Mouse (Mus musculus): ENCODE data around the gene Lims1.

Lims1 gene

DNA sequence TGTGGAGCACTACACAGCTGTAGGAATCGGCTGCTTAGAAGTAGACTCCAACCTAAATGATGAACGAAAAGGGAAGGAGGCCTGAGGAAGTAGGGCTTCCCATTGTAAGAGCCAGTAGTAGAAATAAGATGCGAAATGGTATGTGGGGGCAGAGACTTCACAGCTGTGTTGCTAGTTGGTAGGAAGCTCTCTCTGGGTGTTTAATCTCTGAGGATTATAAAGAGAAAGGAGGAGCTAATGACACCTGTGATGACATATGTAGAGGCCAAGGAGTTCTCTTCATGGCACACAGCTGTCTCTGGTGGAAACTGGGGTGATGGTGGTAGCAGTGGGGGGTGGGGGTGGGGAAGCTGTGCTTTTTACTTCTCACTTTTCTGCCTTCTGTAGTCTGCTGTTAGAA is 27.3 kb downstream of the Lims1 start:
- no peak for DNase-seq (ENCODE audit: low read depth, low spot score)

DNA sequence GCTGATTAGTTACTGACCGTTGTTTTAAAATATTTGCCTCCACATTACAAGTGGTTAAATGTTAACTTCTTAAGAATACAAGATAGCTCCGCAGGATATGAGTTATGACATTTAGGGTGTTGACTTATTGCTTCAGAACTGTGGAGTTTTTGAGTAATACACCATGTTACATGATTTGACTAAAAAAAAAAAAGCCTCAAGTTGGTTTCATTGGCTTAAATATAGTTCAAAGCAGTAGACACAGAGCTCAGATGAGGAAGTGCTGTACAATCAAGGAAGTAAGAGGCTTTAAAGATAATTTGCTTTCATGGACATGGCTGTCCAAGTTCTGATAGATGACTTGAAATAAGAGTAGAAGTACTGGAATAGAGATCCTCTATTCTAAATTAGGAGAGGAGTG is 28.4 kb downstream of the Lims1 start:
- DNase-seq (ENCODE audit: low read depth, low spot score) = no peak

- DNase-seq (ENCODE audit: low read depth, low spot score) = no peak
These were observed 29.1 kb downstream of the Lims1 start for GRCm38 (mm10) chr10:58352364-58352763.

DNA sequence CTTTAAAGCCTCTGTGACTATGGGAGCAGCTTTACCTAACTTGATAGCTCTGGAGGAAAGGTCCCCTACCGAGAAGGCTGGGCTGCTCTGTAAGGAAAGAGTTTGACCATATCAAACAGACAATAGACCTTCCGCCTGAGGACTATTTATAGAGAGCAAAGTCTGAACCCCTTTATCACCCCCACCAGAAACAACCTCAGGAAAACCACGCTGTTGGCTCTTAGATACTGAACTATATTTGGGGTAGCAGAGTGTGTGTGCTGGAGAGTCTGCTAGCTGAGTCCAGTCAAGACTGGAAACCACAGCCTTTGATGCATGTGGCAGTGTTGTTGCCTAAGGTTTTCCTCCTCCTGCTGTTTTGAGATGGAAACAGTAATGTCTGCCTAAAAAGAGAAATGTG is 31.3 kb downstream of the Lims1 start:
- DNase-seq (ENCODE audit: low read depth, low spot score) = no peak

DNA sequence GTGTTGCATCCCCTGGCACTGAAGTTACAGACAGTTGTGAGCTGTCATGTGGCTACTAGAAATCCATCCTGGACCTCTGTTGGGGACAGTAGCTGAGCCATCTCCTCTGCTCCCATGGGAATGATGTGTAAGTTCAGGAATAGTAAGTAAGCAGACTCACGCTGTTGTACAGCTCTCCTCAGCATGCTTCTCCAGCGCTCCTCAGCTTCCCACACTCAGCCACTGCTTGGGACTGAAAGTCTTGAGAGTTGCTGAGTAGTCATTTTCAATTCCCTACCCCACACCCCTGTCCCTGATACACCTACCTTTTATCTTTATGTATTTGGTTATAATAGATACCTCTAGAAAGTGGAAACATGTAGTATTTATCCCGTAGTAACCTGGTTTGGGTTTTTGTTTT is 33.2 kb downstream of the Lims1 start:
- DNase-seq (ENCODE audit: low read depth, low spot score) = no peak

GRCm38 (mm10) chr10:58359123-58359522 is 35.9 kb downstream of the Lims1 start:
- peak; percentile 40 for DNase-seq (ENCODE audit: low read depth, low spot score)

DNA sequence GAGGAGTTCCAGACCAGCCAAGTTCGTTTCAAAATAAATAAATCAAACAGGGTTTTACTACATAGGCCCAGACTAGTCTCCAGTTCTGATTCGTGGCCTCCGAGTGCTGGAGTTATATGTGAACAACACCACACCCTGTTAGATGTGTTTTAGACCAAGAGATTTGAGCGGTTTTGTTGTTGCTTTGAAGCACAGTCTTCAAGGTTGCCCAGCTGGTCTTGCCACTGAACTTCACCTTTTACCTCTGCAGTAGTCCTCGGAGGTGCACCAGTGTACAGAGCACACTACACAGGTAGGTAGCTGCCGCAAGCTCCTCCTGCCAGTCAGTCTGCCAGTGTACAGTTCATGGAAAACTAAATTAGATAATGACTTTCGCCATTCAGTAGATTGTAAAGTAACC is 36.7 kb downstream of the Lims1 start:
- no peak for DNase-seq (ENCODE audit: low read depth, low spot score)

DNA sequence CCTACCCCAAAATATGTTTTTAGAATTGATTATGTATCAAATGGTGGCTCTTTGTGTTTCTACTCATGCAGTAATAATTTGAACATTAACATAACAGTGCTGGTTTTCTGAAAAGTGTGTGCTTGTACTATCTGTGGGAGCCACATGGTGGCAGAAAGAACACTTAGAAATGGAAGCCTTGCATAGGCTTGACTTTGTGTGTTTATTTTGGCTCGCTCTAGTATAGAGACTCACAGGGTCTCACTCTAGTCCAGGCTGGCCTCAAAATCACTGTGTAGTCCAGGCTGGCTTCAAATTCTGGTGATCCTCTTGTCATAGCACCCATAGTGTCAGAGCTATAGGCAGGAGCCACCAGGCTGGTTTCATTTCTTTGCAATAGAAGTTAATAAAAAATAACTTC is 39.5 kb downstream of the Lims1 start:
- DNase-seq (ENCODE audit: low read depth, low spot score) = no peak

GRCm38 (mm10) chr10:58364770-58365515 is 41.7 kb downstream of the Lims1 start:
- no peak for DNase-seq (ENCODE audit: low read depth, low spot score)

DNA sequence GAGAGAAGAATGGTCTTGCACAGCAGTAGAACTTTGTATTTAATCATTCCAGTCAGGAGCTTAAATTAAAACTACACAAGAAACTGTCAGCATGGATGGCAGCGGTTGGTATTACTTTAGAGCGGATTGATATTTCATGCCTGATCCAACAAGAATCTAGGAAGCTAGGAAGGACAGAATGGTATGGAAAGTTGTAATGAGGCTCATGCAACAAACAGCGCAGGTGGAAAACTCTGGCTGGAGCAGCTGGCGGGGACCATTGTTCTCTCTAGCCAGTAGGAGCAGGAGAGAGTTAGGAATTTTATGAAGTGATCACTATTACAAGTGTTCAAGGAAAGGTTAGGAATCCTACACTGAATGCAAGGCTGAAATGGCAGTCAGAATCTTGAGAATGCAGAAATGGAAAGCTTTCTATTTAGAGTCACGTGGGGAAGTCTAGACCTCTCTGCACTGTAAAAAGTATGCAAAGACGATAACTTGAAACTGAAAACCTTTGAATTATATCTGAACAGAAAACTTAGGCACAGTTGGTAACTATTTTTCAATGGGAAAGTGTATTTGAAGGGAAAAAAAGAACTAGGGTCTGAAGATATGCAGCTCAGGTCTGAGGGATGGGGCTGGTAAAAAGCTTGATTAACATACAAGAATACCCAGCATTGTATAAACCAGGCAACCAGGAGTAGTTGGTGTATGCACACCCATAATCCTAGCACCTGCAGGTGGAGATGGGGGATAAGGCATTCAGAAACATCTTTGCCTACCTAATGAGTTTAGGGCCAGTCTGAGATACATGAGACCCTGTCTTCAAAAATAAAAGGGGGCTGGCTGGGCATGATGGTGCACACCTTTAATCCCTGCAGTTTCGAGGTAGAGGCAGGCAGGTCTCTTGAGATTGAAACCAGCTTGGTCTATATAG is 45.8 kb downstream of the Lims1 start:
- no peak for DNase-seq (ENCODE audit: low read depth, low spot score)

DNA sequence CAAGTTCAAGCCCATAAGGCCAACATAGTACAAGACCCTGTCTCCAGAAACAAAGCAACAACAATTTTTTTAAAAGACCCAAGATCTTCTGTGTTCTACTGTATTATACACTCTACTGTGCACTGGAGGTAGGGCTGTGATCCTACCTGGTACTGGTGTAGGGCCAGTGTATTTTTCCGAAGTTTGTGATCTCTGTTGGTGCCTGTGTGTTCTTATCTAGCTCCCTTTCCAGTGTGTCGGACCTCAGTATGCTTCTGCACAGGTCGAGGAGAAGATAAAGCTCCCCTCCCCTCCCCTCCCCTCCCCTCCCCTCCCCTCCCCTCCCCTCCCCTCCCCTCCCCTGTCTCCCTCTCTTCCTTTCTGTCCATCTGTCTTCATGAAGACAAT is 46.4 kb downstream of the Lims1 start:
- no peak for DNase-seq (ENCODE audit: low read depth, low spot score)

DNA sequence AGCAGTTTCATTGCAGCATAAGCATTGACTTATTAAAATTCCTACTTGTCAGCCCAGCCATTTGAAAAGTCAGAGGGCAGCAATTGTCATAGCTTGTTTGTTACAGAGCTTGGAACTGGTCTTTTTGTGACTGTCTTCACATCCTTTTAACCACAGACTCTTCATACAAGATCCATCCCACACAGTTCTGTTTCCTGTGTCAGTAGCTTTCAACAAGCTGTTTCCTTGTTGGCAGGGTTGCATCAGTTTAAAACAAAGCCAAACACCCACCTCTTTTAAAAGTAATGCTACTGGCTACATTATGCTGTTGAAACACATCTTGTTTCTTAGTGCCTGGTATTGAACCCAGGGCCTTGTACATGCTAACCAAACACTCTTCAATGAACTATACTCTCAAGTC is 46.9 kb downstream of the Lims1 start:
- no peak for DNase-seq (ENCODE audit: low read depth, low spot score)

DNA sequence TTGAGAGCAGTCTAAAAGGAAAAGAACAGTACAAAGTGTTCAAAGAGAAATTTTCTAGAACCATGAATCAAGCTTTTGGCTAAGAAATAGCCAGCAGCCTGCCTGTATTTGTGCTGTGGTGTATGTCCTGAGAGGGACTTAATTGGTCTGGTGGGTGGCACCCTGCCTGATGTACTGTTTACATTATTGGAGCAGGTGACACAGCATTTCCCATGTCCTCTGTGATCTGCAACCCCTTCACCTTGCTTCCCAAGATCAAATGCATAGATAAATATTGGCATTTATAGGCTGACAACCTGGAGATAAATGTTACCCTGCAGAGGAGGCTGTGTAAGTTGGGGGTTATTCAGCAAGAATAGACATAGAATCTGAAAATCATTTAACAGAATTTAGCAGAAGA is 47.3 kb downstream of the Lims1 start:
- no peak for DNase-seq (ENCODE audit: low read depth, low spot score)

DNA sequence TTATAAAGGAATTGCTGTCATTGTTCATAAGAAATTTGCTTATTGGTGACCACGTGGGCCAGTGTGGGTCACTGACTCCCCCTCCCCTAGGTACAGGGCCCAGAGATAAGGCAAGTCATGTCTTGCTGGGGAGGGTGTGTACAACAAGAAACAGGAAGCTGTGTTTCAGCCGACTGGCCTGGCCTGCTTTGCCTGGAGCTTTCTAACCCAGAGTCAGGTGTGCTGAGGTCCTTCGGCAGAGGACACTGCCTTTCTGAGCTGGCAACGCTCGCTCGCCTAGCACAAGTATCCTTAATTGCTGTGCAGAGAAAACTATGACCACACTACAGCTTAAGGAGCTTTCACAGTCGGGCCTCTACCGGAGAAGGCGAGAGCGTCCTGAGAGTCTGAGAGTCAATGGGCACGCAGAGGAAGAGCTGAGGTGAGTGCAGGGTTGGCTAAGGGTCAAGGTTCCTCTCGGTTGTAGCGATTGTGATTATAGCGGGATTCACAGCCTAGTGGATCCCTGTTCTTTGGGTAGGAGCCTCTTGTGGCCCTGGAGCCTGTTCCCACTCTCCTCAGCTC is 48.1 kb downstream of the Lims1 start:
- DNase-seq (ENCODE audit: low read depth, low spot score) = no peak

GRCm38 (mm10) chr10:58372430-58373030 is 49.3 kb downstream of the Lims1 start:
- DNase-seq (ENCODE audit: low read depth, low spot score) = no peak

DNA sequence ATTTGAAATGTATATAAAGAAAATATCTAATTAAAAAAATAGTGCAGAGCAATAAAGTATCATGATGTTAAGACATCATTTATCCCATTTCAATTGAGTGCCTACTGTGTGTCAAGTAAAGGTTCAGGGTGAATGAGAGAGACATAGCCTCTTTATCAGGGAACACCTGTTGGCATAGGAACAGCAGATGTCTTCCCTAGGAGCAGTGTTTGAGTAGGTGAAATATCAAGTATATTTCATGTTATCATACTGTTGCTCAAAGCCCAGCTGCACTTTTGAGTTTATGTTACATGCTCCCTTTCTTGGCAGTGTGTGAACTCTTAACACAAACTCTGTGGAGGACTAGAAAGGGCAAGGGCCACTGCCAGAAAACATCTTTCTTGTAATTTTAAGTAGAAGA is 50.6 kb downstream of the Lims1 start:
- no peak for DNase-seq (ENCODE audit: low read depth, low spot score)

GRCm38 (mm10) chr10:58377592-58378197 is 54.4 kb downstream of the Lims1 start:
- DNase-seq (ENCODE audit: low read depth, low spot score) = peak; percentile 65

GRCm38 (mm10) chr10:58378380-58378779 is 55.1 kb downstream of the Lims1 start:
- DNase-seq (ENCODE audit: low read depth, low spot score) = no peak

GRCm38 (mm10) chr10:58379699-58380098 is 56.4 kb downstream of the Lims1 start:
- DNase-seq (ENCODE audit: low read depth, low spot score) = no peak

DNA sequence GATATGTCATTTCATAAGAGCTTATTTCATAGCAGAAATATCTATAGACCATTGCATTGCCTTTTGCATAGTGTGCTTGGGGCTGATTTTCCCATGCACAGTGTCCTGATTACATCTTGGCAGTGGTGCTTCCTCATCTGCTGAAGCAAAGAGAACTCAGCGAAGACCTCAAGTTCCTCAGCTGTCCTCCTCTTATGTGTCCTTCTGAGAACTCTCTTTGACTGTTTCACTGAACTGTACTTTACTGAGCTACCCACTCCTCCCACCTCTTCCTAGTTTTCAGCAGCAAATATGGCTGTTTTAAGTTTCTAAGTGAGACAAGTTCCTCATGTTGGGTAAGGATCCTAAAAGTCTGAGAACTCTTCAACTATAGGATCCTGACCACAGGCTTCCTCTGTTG is 58.6 kb downstream of the Lims1 start:
- no peak for DNase-seq (ENCODE audit: low read depth, low spot score)

GRCm38 (mm10) chr10:58382621-58383101 is 59.4 kb downstream of the Lims1 start:
- peak; percentile 75 for DNase-seq (ENCODE audit: low read depth, low spot score)

GRCm38 (mm10) chr10:58383282-58383681 is 60.0 kb downstream of the Lims1 start:
- no peak for DNase-seq (ENCODE audit: low read depth, low spot score)

Measured in mesoderm, embryonic 11.5 days (tissue).